Mouse (Mus musculus): ENCODE measurements at regions not wholly inside any gene's neighbourhood (a gene's known extent, or its start where the extent isn't known, plus 50 kb on each side); places are given as distances from the start of the nearest gene placed in this dataset.

DNA sequence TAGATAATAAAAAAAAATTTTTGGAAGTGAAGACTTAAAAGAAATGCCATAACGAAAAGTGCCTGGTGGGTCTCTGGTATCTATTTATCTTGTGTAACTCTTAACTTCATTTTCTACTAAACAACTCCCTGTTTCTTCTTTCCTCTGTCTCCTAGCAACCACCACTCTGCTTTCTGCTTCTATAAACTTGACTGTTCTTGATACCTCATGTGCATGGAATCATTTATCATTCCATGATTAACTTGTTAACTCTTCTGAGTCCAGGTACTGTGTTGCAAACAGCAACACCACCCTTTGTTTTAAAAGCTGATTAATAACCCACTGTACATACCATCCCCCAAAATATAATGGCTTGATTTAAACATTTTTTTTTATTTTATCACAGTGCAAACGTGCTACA, 325.0 kb downstream of the Mettl4 start:
- intact Hi-C loops (cut with DNase I) = no loop called here
- no peak for DNase-seq

DNA sequence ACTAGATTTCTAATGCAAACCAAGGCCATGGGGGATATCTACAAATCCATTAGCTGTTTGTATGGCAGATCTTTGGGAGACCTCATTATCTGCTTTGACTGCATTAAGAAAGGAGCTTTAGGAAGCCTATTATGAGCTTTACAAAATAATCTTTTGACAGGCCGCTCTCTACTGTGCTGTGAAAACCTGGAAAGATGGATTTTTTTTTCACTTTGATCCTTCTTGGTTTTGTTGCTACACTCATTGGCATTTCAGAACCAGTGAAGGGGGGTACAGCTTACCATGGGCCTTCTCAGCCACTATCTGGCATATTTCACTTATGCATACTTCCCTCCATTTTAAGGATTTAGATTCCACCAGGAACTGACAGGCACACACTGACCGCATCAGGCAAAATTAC, 366.8 kb downstream of the Mettl4 start:
- intact Hi-C loops (cut with DNase I) = no loop called here
- DNase-seq = no peak

DNA sequence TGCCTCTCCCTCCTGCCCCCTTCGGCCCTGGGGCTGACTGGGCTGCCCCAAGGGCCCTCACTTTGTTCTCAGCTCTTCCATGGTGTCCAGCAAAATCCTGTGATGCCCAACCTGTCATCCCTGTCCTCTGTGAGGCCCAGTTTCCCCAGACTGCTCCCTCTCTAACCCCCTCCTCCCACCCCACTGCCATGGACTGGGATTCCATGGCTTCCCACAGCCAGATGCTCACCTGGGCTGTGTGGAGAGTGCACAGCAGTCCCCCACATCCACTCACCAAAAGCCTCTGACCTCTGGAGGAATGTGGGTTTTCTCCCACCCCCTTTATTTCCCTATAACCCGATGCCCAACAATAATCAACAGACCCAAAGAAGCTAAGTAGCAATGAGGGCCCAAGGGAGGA, 414.1 kb downstream of the Mettl4 start:
- intact Hi-C loops (cut with DNase I) = no loop called here
- DNase-seq = no peak

DNA sequence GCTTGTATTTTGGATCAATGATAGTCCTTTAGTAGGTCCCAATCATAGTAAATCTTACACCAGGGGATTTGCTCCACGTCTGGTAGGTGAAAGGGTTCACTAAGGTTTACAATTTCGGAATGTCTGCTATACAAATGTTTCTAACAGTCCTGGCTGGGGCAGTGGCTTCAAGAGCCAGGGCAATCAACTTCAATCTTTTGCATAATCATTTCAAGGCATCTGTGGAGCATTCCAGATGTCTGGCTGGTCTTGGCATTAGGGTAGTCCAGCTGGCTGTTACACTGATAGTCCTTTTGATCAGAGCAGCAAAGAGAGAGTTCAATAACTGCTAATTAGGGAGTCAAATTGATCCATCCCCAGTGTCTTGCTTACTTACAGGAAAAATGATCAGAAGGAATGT, 423.6 kb downstream of the Mettl4 start:
- no peak for DNase-seq
- intact Hi-C loops (cut with DNase I) = no loop called here

DNA sequence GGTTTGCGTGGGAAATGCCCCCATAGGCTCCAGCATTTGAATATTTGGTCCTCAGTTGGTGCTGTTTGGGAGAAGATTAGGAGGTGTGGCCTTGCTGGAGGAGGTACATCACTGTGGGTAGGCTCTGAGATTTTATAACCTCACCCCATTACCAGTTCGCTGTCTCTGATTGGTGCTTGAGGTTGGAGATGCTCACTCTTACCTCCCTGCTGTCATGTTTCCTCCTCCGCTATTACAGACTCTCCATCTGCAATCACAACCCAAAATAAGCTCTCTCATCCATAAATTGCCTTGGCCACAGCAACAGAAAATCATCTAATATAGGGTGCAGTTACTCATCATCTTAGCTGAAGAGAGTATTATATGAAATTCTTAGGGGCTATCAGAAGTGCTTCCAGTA, 458.6 kb downstream of the Mettl4 start:
- DNase-seq = no peak
- intact Hi-C loops (cut with DNase I) = no loop called here

DNA sequence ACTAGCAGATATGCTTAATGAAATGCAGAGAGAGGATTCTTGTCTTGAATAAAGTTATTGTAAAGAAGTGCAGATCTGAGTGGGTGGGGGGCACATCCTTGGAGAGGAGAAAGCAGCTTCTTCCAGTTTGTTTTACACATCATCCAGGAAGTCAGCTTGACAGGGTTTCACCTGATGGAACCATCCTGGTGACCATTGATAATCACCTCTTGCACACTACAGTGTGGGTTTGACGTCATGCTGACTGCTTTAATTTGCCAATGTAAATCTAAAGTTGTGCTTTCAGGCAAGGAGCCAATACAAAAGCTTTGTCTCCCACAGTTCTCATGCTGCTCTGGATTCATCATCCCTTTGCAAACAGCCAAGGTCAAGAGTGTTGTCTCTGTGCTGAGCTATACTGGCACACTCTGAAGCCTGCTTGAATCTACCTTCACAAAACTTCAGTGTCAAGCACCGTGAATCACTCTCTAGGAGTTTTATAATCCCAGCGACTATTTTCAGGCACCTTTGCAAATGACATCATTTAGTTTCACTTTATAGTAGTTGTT, 462.1 kb downstream of the Mettl4 start:
- DNase-seq = no peak
- intact Hi-C loops (cut with DNase I) = no loop called here

DNA sequence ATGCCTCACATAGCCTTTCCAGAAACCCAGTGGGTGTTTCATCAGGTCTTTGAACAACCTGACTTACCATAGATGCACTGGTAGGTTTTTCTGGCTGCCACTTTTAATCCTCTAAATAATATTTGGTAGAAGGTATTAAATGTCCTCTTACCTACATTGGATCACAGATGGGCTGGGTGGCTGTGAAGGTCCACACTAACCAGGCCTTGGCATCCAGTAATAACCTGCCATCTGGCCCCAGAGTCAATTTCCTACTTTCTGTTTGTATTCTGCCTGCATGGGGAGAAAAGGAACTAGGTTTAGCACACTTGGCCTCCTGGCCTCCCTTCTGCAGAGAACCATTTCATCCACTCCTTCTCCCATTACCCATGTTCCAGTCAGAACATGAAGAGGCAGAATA, 473.0 kb downstream of the Mettl4 start:
- intact Hi-C loops (cut with DNase I) = no loop called here
- no peak for DNase-seq

DNA sequence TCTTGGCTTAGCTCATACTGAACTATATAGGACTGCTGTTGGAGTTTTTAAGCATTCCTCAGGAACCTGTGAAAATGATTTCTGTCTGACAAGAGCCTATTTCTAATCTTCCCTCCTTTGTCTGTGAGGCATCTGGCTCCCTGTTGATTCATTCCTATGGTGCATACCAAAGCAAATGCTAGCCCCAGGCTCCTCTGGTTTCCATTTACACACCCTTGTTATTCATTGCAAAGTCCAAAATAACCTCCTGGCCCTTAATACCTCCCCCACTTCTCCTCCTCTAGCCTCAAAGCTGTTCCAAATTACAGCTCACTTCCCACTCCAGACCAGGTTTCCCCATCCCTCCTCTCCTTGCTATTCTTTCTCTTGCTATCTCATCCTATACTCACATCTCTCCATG, 480.1 kb downstream of the Mettl4 start:
- DNase-seq = no peak
- intact Hi-C loops (cut with DNase I) = loop anchor here (5.0 kb wide), 1 partner anchor 502 kb away; no protein-coding TSS in a partner anchor

DNA sequence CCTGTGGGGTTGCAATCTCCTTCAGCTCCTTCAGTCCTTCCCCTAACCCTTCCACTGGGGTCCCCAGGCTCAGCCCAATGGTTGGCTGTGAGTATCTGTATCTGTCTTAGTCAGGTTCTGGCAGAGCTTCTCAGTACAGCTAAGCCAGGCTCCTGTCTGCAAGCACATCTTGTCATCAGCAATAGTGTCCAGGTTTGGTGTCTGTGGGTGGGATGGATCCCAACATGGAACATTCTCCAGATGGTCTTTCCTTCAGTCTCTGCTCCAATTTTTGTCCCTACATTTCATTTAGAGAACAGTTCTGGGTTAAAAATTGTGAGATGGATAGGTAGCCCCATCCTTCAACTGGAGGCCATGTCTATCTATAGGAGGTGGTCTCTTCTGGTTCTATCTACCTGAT, 494.2 kb downstream of the Mettl4 start:
- DNase-seq = no peak
- intact Hi-C loops (cut with DNase I) = no loop called here

DNA sequence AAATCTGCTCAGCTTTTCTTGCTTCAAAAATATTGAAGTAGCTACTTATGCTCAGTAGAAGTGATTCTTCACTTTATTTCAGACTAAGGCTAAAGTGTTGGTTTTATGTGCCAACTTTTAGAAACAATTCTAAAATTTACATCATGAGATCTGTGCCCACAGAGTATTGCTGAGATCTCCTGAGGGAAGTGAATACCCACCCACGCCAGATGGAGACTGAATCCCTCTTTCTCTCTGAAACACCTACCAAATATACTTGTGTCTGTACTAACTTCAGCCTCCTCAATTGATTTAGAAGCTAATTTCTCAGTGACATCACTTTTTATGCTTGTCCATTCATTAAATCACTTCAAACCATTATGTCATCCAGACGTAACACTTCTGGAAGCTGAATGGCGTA, 495.0 kb downstream of the Mettl4 start:
- intact Hi-C loops (cut with DNase I) = no loop called here
- no peak for DNase-seq

DNA sequence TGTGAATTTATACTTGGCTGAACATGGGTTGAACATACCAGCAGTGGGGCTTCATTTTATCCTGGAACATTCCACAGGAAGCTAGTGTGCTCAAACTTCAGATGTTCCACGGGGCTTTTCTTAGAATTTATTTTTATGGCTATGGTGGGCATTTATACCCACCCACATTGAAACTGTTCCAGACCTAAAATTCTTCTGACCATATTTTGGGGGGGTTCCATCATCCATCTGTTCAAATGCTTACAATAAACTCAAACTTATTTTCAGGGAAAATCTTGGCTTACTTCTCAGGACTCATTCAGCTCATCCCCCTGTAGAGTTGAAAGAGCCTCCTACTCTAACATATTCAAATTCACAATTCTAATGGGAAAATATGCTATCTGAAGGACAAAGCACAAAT, 506.0 kb downstream of the Mettl4 start:
- DNase-seq = no peak
- intact Hi-C loops (cut with DNase I) = no loop called here

DNA sequence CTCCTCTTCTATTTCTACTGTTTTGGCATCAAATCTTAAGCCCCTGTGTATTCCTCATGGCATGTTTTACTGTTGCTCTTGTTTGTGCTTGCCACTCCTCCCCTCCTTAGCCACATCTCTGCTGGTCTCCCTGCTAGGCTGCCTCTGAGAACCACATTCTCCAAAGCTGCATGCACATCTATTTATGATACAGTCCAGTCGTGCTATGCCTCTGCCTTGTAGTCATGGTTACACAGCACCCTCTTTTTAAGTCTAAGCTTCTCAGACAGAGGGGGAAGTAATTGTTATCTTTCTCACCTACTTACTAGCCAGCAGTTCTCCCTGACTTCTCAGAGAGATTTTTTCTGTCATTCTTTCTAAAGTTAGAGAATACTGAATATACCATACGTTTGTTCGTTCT, 523.7 kb downstream of the Mettl4 start:
- intact Hi-C loops (cut with DNase I) = no loop called here
- DNase-seq = no peak
